Mouse (Mus musculus): ENCODE measurements around the gene Gpr161.

- TF ChIP-seq CTCF (IDR thresholded peaks at IDR 0.05; ENCODE audit: insufficient read depth, low read length) (no peak), POLR2A (IDR thresholded peaks at IDR 0.05; ENCODE audit: borderline replicate concordance, extremely low read depth, low read depth, low read length) (no peak)
These were observed 48.5 kb upstream of the Gpr161 start for GRCm38 (mm10) chr1:165247085-165247484.
